Mouse (Mus musculus) lung, postnatal 0 days (tissue): ENCODE results near the gene Chrm4. TPM values are rescaled to one million over a fixed set of nuclear protein-coding genes. Genes with fewer than 3 reads are reported as not detected.

Source experiments
- ATAC-seq: fragments of 200-750 bp; cut with Nextera tagmentation; 2 replicates; pipeline ENCODE4 v1.8.0; 2017; ENCODE audit warnings: moderate library complexity
- DNase-seq: peaks from one replicate; pipeline ENCODE4 v3.0.0-alpha.2; 2016; ENCODE audit warnings: low spot score
- H3K27ac ChIP-seq: fragments of 300-500 bp; sonication (generic); 2 replicates; pipeline ENCODE4 v1.5.1; 2014; ENCODE audit warnings: antibody characterized with exemption, mild to moderate bottlenecking, low read length, mixed read lengths
- H3K27me3 ChIP-seq: fragments of 300-500 bp; sonication (generic); replicated peaks from 2 replicates; pipeline ENCODE4 v1.6.1; 2014; ENCODE audit warnings: low read length, mixed read lengths; ENCODE audit not compliant: insufficient read depth
- H3K36me3 ChIP-seq: fragments of 300-500 bp; sonication (generic); 2 replicates; pipeline ENCODE4 v1.6.1; 2014; ENCODE audit warnings: low read length, mixed read lengths; ENCODE audit not compliant: insufficient read depth
- H3K4me1 ChIP-seq: fragments of 300-500 bp; sonication (generic); 2 replicates; pipeline ENCODE4 v1.6.1; 2014; ENCODE audit warnings: antibody characterized with exemption, low read depth, low read length, mixed read lengths; ENCODE audit not compliant: insufficient read depth
- H3K4me2 ChIP-seq: fragments of 300-500 bp; sonication (generic); replicated peaks from 2 replicates; pipeline ENCODE4 v1.6.1; 2014; ENCODE audit warnings: low read depth, mild to moderate bottlenecking, low read length, moderate library complexity, mixed read lengths
- H3K4me3 ChIP-seq: fragments of 300-500 bp; sonication (generic); 2 replicates; pipeline ENCODE4 v1.5.1; 2014; ENCODE audit warnings: low read depth, low read length
- H3K9ac ChIP-seq: fragments of 300-500 bp; sonication (generic); replicated peaks from 2 replicates; pipeline ENCODE4 v1.6.1; 2014; ENCODE audit warnings: low read depth, mild to moderate bottlenecking
- H3K9me3 ChIP-seq: fragments of 300-500 bp; sonication (generic); 2 replicates; pipeline ENCODE4 v1.6.1; 2016; ENCODE audit warnings: low read length, mixed read lengths
- CTCF ChIP-seq: IDR thresholded peaks from 2 replicates; pipeline ENCODE4 v1.5.1; 2016; ENCODE audit warnings: antibody characterized with exemption, mild to moderate bottlenecking
- EP300 ChIP-seq: IDR thresholded peaks from 2 replicates; pipeline ENCODE4 v1.6.1; 2016; ENCODE audit warnings: antibody characterized with exemption, mild to moderate bottlenecking, control low read depth
- WGBS: fragments of 180-500 bp; shearing (Covaris S2); extraction: QIAGEN DNeasy Blood & Tissue Kit; methylation state at CpG from one replicate; pipeline ENCODE4 v1.1.7; 2014; 5-methylcytosine and 5-hydroxymethylcytosine counted together
- polyA plus RNA-seq: library from polyadenylated mRNA; unstranded; fragments of >200 nt; fragmentation: Nextera tagmentation; extraction: Ambion mirVana; gene quantifications from 2 replicates; pipeline ENCODE4 v1.2.1, GENCODE M21; 2015

Chrm4 gene
- polyA plus RNA-seq, 1 experiment from 2014 or later = 0.16 TPM

- ATAC-seq = no peak
- 93% methylated on average over 2 of the region's 2 CpGs for WGBS
Observed at GRCm38 (mm10) chr2:91906141-91906540, 20.9 kb upstream of the Chrm4 start.

DNA sequence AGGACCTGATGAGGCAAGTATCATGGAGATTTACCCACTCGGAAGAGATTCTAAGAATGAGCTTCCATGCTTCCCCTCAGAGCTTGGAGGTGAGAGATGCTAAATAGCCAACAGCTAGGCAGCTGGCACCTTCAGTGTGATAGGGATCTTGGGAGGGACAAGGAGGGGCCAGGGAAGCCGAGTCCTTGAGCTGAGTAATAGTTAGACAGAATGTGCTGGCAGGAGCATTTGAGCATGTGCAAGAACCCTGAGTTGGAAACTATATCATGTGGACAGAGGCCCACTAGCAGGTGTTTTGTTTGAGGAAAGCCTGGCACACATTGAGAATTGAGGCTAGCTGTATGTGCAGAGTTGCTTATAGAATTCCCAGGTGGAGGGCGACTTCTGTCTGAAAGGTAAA, 14.4 kb upstream of the Chrm4 start:
- H3K4me2 ChIP-seq = no peak overlapping the region
- no peak for ATAC-seq
- H3K27ac ChIP-seq = no peak overlapping the region
- H3K9ac ChIP-seq = no peak overlapping the region
- no peaks in the 10 kb centered on the region for H3K27me3 ChIP-seq
- H3K36me3 ChIP-seq = peaks cover 42% of the 10 kb centered on the region
- 55% methylated on average over 3 of the region's 3 CpGs for WGBS
- no peak for DNase-seq
- no peak overlapping the region for H3K4me3 ChIP-seq
- no peaks in the 10 kb centered on the region for H3K9me3 ChIP-seq
- TF ChIP-seq EP300 (no peak), CTCF (no peak)
- H3K4me1 ChIP-seq = no peaks in the 10 kb centered on the region

More at GRCm38 (mm10) chr2:91906141-91906540, 20.9 kb upstream of the Chrm4 start:
- Histone ChIP-seq H3K9me3 (no peaks in the 10 kb centered on the region), H3K4me3 (no peak overlapping the region), H3K9ac (no peak overlapping the region), H3K36me3 (peaks cover 13% of the 10 kb centered on the region; the same call in 1 of the 2 replicates), H3K27me3 (no peaks in the 10 kb centered on the region), H3K4me1 (no peaks in the 10 kb centered on the region), H3K27ac (no peak overlapping the region), H3K4me2 (no peak overlapping the region)
- no peak for DNase-seq
- TF ChIP-seq EP300 = no peak
- TF ChIP-seq CTCF = no peak

GRCm38 (mm10) chr2:91913328-91914110, 13.5 kb upstream of the Chrm4 start:
- Histone ChIP-seq H3K36me3 (peaks cover 51% of the 10 kb centered on the region), H3K9ac (no peak overlapping the region), H3K4me2 (no peak overlapping the region), H3K4me1 (no peaks in the 10 kb centered on the region), H3K27me3 (no peaks in the 10 kb centered on the region), H3K9me3 (no peaks in the 10 kb centered on the region), H3K27ac (no peak overlapping the region), H3K4me3 (no peak overlapping the region)
- WGBS = 56% methylated on average over 7 of the region's 7 CpGs
- ATAC-seq = peak; percentile 91
- TF ChIP-seq CTCF (no peak), EP300 (peak; percentile 30; the same call in 1 of the 2 replicates)
- peak; percentile 84 for DNase-seq

DNA sequence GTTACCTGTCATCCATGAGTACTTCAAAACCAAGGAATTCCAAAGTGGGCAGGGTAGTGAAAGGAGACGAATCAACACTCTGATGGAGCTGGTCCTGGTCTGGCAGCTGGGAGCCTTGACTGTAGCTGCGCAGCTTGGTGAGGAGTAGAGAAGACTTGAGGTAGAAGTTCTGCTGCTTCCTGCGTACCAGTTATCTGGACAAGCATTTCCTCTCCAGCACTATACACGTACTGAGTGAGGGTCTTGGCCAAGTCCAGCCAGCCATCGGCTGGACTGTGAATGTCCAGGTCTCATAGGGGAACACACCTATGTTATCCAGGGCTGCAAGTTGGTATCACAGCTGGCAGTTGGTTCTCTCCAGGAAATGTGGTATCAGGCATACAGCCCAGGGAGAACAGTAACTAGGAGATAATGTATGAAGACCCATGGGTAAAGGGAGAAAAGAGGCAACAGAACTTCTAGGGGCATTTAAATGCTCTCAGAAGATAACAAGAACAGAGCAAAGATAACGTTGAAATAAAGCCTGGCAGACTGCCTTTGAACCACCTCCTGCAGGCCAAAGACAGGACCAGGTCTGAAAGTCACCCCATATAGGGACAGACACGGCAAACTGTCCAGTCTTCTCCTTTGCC, 10.6 kb upstream of the Chrm4 start:
- DNase-seq (no peak), ATAC-seq (no peak)
- no peak overlapping the region for H3K27ac ChIP-seq
- H3K27me3 ChIP-seq = peaks cover 10% of the 10 kb centered on the region; the same call in 1 of the 2 replicates
- 85% methylated on average over 7 of the region's 7 CpGs for WGBS
- no peaks in the 10 kb centered on the region for H3K9me3 ChIP-seq
- H3K4me2 ChIP-seq = no peak overlapping the region
- H3K9ac ChIP-seq = no peak overlapping the region
- TF ChIP-seq CTCF = no peak
- no peak for TF ChIP-seq EP300
- H3K4me3 ChIP-seq = no peak overlapping the region
- peaks cover 42% of the 10 kb centered on the region for H3K36me3 ChIP-seq
- H3K4me1 ChIP-seq = no peaks in the 10 kb centered on the region

DNA sequence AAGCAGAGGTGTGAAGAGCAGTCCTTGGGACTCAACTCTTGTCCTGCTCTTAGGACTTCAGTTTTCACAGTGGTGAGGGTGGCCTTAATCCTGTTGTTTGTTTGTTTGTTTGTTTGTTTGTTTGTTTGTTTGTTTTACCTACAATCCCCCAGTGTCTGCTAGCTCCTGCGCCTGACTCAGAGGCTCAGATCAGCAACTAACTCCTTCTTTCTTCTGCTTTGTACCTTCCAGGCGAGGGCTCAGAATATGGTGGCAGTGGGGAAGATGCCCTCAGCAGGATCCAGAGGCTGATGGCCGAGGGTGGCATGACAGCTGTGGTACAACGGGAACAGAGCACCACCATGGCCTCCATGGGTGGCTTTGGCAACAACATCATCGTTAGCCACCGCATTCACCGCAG, 10.0 kb upstream of the Chrm4 start:
- DNase-seq (no peak), ATAC-seq (no peak)
- no peak overlapping the region for H3K27ac ChIP-seq
- no peak overlapping the region for H3K9ac ChIP-seq
- H3K4me1 ChIP-seq = peaks cover 5% of the 10 kb centered on the region; the same call in 1 of the 2 replicates
- peaks cover 17% of the 10 kb centered on the region for H3K27me3 ChIP-seq
- TF ChIP-seq EP300 (no peak), CTCF (no peak)
- 89% methylated on average over 7 of the region's 7 CpGs for WGBS
- H3K4me2 ChIP-seq = no peak overlapping the region
- no peak overlapping the region for H3K4me3 ChIP-seq
- peaks cover 36% of the 10 kb centered on the region for H3K36me3 ChIP-seq
- no peaks in the 10 kb centered on the region for H3K9me3 ChIP-seq

GRCm38 (mm10) chr2:91920130-91920529, 6.9 kb upstream of the Chrm4 start:
- H3K4me3 ChIP-seq = no peak overlapping the region
- no peaks in the 10 kb centered on the region for H3K9me3 ChIP-seq
- H3K27me3 ChIP-seq = peaks cover 36% of the 10 kb centered on the region
- WGBS = 46% methylated on average over 4 of the region's 4 CpGs
- peaks cover 19% of the 10 kb centered on the region; the same call in 1 of the 2 replicates for H3K36me3 ChIP-seq
- ATAC-seq (no peak), DNase-seq (no peak)
- TF ChIP-seq CTCF = no peak
- TF ChIP-seq EP300 = no peak
- H3K27ac ChIP-seq = no peak overlapping the region
- H3K9ac ChIP-seq = no peak overlapping the region
- peaks cover 12% of the 10 kb centered on the region for H3K4me1 ChIP-seq
- no peak overlapping the region for H3K4me2 ChIP-seq
